Mouse (Mus musculus) bone marrow macrophage, adult 2 months (primary cell): Measurements from ENCODE around the gene Agk.

ENCODE experiments used
- CTCF ChIP-seq: IDR thresholded peaks from 2 replicates; pipeline ENCODE4 v1.5.1; 2012; ENCODE audit warnings: low read depth, mild to moderate bottlenecking, low read length, moderate library complexity
- POLR2A ChIP-seq: IDR thresholded peaks from 2 replicates; pipeline ENCODE4 v1.6.1; 2012; ENCODE audit warnings: mild to moderate bottlenecking, low read depth, low read length, borderline replicate concordance

DNA sequence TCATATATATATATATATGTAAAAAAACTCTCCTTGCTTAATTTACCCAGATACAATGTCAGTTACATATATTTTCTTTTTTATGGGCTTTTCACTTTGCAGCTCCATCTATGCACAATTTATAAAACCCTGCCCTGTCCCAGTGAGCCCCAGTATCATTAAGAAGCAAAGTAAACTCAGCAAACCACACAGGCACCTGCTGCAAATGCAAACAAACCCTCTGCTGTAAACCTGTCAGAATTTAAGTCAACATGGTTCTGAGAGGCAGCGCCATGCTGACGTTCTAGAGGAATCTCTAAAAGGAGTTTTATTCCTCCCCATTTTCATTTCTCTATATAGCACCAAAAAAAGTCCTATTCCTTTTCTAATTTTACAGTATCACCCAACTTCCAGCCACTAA lies 77.1 kb downstream of the Agk start:
- no peak for TF ChIP-seq POLR2A
- no peak for TF ChIP-seq CTCF
